Mouse (Mus musculus): ENCODE measurements around the gene Clstn1.

GRCm38 (mm10) chr4:149634157-149634556 lies 47.9 kb downstream of the Clstn1 start:
- TF ChIP-seq SRF (IDR thresholded peaks at IDR 0.05; ENCODE audit: control insufficient read depth, insufficient read length, low read depth) (no peak), E2F4 (IDR thresholded peaks at IDR 0.05; ENCODE audit: insufficient read depth) (no peak), MYOD1 (IDR thresholded peaks at IDR 0.05; ENCODE audit: control insufficient read depth in 1 of 3, insufficient read length in 2 of 3, low read depth in 2 of 3) (no peak), MYOG (IDR thresholded peaks at IDR 0.05; ENCODE audit: control insufficient read depth in 1 of 3, insufficient read depth in 1 of 3, insufficient read length in 2 of 3, low read depth in 2 of 3) (no peak), POLR2A (IDR thresholded peaks at IDR 0.05; ENCODE audit: insufficient read length, low read depth) (no peak), TCF12 (IDR thresholded peaks at IDR 0.05; ENCODE audit: insufficient read depth, poor library complexity, severe bottlenecking) (no peak)

All from myocyte (in vitro differentiated cells).